Mouse (Mus musculus) testis, postnatal 10 days (tissue): Measurements from ENCODE around the gene A730071L15Rik.

Source experiments
- DNase-seq: peaks from one replicate; pipeline ENCODE4 v3.0.0; 2021; ENCODE audit warnings: low spot score

A730071L15Rik gene

GRCm38 (mm10) chr11:6183246-6183645 lies 16.6 kb upstream of the A730071L15Rik start:
- DNase-seq, result no peak

DNA sequence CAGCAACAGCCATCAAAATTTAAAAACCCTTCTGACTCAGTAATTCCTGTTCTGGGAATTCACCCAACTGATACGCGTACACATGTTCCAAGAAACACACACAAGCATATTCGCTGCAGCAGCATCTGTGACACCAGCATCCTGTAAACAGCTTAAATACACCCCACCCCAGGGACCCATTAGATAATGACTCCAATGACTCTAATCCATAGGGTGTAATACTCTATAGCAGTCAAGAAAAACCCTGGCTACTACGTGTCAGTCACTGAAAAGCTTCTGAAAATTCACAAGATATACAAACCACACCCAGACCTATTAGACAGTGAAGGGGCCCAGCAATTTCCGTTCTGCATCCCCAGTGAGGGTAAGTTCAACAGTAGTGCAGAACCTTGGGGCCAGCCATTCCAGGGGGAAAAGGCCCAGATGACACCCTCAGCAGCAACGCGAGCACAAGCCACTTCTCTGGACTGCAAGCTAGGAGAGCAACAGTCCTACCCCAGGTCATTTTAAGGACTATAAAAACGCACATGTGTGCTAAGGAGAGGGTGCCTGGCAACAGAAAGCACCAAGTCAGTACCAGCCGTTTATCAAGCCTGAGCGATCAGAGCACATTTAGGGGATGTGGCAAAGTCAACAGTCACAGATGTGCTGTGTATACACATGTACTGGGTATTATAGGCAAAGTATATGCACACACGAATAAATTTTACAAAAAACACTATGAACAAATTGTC lies 15.5 kb upstream of the A730071L15Rik start:
- no peak for DNase-seq

DNA sequence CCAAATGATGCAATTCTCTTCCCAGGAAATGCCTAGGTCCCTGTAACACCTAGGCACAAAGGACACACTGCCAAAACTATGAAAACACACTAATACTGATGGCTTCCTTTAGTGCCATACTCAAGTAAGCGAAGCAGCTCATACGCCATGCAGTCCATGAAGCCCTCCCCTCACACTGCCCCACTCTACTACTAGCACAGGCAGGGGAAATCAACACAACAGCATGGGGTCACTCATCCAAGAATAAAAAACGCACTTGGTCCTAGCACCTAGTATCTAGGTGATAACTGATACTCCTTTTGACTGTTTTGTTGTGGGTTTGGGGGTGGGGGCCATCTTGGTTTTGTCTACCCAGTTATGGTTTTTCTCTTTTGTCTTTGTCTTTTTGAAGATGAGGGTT lies 12.4 kb upstream of the A730071L15Rik start:
- DNase-seq, result no peak

- peak; percentile 90 for DNase-seq
These were observed 12.0 kb upstream of the A730071L15Rik start for GRCm38 (mm10) chr11:6187878-6188277.

DNA sequence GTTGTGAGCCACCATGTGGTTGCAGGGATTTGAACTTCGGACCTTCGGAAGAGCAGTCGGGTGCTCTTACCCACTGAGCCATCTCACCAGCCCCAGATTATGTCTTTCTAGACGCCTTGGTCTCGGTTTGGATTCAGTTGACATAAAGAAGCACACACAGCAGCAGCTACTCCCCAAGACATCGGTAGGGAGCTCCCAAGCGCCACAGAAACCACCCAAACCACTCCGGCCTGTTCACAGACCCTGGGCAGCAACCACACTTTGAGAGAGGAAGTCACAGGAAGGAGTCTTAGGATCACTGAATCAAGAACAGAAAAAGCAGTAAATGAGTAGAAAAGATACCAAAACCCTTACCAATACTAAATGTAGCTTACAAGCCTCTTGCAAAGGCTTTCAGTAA lies 3.0 kb upstream of the A730071L15Rik start:
- DNase-seq, result no peak

GRCm38 (mm10) chr11:6198449-6198848 lies 1.4 kb upstream of the A730071L15Rik start:
- DNase-seq, result no peak

GRCm38 (mm10) chr11:6200087-6200569 lies 299 bp downstream of the A730071L15Rik start, which contains the start of gene Nudcd3:
Gene Nudcd3 (minus strand): TSS chr11:6200415.
- peak; percentile 92 for DNase-seq

DNA sequence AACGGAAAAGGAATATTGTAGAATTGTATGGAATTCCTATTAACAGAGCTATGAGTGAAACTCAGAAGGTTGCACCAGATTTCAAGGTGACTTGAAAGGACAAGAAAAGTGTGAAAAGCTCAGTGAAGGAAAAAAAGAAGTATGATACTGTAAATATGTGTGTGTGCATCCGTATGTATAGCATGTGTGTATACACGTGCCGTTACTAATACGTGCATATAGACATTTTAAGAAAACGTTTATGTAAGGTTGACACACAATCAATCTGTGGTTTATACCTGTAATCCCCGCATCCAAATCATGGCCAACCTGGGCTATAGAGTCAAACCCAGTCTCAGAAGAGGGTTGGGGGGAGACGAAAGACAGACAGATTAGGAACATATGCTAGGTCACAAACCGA lies 741 bp downstream of the A730071L15Rik start:
- DNase-seq, result no peak

DNA sequence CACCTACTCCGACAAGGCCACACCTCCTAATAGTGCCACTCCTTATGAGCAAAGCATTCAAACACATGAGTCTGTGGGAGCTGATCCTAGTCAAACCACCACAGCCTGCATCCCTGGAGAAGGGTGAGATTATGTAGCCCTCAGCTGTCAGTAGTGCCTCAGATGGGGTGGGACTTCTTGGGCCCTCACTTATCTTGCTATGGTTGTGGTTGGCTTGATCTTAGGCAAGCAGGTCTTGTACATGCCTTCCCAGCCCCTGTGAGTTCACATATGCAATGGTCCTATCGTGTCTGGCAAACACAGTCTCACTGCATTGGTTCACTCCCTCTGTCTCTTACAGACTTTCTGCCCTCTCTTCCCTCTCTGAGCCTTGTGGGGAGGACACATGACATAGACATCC lies 7.3 kb downstream of the A730071L15Rik start:
- no peak for DNase-seq

GRCm38 (mm10) chr11:6208158-6208557 lies 8.3 kb downstream of the A730071L15Rik start:
- no peak for DNase-seq

GRCm38 (mm10) chr11:6216834-6217233 lies 17.0 kb downstream of the A730071L15Rik start:
- no peak for DNase-seq

DNA sequence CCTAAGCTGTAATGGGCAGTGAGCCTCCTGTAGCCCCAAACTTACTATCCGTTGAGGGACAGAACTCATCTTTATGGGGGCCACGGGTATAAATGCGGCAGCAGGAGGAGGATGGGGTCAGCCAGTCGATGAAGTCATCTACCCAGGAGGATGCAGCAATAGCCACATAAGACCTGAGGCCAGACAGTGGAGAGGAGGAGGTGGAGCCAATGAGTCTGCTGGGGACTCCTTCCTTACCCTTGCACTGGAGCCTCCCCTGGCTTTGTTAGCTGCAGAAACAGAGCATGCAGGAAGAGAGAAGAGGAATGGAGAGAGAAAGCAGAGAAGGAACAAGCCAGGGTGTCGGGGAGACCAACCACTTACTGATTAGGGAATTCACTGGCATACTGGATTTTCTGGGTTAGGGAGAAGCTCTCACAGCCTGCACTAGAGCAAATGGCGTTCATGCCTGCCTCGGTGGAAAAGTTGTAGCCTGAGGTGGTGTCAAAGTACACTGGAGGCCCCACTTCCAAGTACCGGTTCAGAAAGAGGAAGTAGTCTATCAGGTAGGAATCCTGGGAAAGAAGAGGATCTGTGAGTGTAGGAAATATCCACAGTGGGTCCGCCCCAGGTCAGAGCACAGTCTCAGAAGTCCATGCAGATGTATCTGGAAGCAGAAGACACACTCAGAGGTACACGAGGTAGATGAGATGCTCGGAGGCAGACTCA lies 18.5 kb downstream of the A730071L15Rik start:
- no peak for DNase-seq

GRCm38 (mm10) chr11:6219967-6220366 lies 20.1 kb downstream of the A730071L15Rik start:
- DNase-seq, result no peak

DNA sequence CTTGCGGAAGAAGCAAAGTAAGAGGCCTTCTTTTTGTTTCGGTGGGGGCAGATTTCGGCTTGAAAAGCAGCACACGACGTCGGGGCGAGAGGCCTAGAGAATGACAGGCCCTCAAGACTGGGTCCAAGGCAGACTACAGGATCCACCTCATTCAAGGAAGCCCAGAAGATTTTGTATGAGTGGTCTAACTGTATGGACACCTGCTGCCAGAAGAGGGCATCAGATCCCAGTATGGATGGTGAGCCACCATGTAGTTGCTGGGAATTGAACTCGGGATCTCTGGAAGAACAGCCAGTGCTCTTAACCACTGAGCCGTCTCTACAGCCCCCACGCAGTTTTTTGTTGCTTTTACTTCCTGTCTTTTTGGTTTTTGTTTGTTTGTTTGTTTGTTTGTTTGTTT lies 22.4 kb downstream of the A730071L15Rik start:
- no peak for DNase-seq

DNA sequence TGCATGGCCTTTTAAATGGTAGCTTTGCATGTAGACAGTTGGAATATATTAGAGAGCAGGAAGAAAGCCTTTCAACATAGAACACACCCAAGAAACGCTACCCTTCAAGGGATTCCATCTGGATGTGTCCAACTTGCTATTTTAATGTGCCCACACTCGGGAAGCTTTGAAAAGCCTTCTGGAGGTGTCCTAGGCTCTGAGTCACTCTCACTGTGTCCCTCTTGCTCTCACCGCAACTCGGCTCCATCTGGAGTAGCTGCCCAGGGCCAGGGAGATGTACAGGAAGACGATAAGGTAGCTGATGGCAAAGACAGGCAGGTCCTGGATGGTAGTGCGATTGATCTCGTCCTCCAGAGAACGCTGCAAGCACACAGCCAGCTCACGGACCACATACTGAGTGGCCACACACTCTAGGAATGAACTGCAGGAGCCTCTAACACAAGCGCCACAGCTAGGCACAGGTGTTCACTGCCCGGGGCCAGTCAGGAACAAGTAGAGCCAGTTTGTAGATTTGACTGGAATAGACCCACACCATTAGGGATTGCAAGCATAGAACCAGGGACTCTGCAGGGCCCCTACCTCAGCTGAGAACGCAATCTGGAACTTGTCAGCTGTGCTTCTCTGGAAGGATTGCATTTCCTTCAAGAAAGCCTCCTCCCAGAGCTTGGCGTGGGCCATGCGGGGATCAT lies 24.9 kb downstream of the A730071L15Rik start:
- DNase-seq, result no peak

GRCm38 (mm10) chr11:6230012-6230411 lies 30.2 kb downstream of the A730071L15Rik start, which contains the start of gene Npc1l1:
Gene Npc1l1 (minus strand): TSS chr11:6230143.
- no peak for DNase-seq

DNA sequence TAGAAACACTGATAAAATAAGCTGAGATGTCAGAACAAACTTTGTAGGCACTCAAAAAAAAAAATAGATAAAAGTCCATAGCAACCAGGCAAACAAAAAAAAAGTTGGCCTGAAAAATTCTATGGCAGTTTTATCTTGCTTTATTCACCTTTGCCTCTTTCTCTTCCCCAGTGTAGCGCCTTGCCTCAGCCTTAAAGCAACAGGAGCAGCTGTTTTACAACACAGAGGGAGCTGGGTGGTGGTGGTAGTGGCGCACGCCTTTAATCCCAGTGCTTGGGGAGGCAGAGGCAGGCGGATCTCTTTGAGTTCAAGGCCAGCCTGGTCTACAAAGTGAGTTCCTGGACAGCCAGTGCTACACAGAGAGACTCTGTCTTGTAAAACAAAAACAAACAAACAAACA lies 33.2 kb downstream of the A730071L15Rik start:
- no peak for DNase-seq

GRCm38 (mm10) chr11:6244707-6245106 lies 44.9 kb downstream of the A730071L15Rik start:
- no peak for DNase-seq
